Mouse (Mus musculus) thymus, adult 2 months (tissue): ENCODE results near the gene Pdk4. TPM values are rescaled to one million over a fixed set of nuclear protein-coding genes. Genes with fewer than 3 reads are reported as not detected.

Source experiments
- DNase-seq: peaks from one replicate; pipeline ENCODE4 v3.0.0; 2021
- H3K27ac ChIP-seq: fragments of 200-500 bp; 2 replicates; pipeline ENCODE4 v1.5.1; 2012; ENCODE audit warnings: low read length, control low read depth; ENCODE audit not compliant: control insufficient read depth, insufficient read depth
- H3K27me3 ChIP-seq: fragments of 200-500 bp; 2 replicates; pipeline ENCODE4 v1.6.1; 2012; ENCODE audit warnings: mild to moderate bottlenecking, low read length, moderate library complexity, mixed read lengths; ENCODE audit not compliant: control insufficient read depth, insufficient read depth
- H3K36me3 ChIP-seq: fragments of 200-500 bp; 2 replicates; pipeline ENCODE4 v1.6.1; 2012; ENCODE audit warnings: mild to moderate bottlenecking, low read length, moderate library complexity; ENCODE audit not compliant: control insufficient read depth, insufficient read depth
- H3K4me1 ChIP-seq: fragments of 200-500 bp; replicated peaks from 2 replicates; pipeline ENCODE4 v1.6.1; 2012; ENCODE audit warnings: low read length; ENCODE audit not compliant: control insufficient read depth, insufficient read depth
- H3K4me3 ChIP-seq: fragments of 200-500 bp; 2 replicates; pipeline ENCODE4 v1.5.1; 2012; ENCODE audit warnings: mild to moderate bottlenecking, low read length, control low read depth, moderate library complexity; ENCODE audit not compliant: control insufficient read depth, insufficient read depth
- CTCF ChIP-seq: fragments of 200-500 bp; IDR thresholded peaks from 2 replicates; pipeline ENCODE4 v1.5.1; 2012; ENCODE audit warnings: mild to moderate bottlenecking, control low read depth, low read length, moderate library complexity, borderline replicate concordance; ENCODE audit not compliant: control insufficient read depth, poor library complexity, insufficient read depth; ENCODE audit errors: extremely low read depth
- POLR2A ChIP-seq: fragments of 200-500 bp; IDR thresholded peaks from 2 replicates; pipeline ENCODE4 v1.6.1; 2012; ENCODE audit warnings: mild to moderate bottlenecking, low read length, control low read depth, moderate library complexity; ENCODE audit not compliant: control insufficient read depth, poor library complexity, insufficient read depth; ENCODE audit errors: extremely low read depth
- WGBS: fragments of 180-500 bp; shearing (Covaris S2); methylation state at CpG from one replicate; pipeline ENCODE4 v1.1.7; 2018; 5-methylcytosine and 5-hydroxymethylcytosine counted together
- polyA plus RNA-seq: library from polyadenylated mRNA; depleted of rRNA; stranded (reverse); fragments of >200 nt; gene quantifications from 2 replicates; pipeline ENCODE4 v1.2.3, GENCODE M21; 2012

The Pdk4 gene
- polyA plus RNA-seq, 1 experiment: 28.6 TPM

DNA sequence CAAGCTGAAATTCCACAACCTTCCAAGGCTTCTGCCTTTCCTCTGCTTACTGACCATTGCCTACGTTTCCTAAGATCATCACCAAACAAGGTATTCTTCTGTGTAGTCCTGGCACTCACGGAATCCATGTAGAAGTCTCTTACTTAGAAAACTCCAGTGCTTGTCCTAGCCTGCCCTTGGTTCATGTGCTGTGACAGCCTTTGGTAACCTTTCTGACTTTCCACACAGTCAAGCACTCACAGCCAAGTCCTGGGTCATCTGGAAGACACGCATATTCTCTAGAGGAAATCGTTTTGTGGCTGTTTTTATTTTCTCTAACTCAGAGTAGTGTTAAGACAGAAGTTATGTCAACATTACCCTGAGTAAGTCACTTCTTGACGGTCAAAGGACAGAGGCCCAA is 11.7 kb upstream of the Pdk4 start:
- DNase-seq: no peak
- 89% methylated on average over 5 of the region's 5 CpGs for WGBS
- Histone ChIP-seq H3K4me1 (no peaks in the 10 kb centered on the region), H3K4me3 (no peak overlapping the region), H3K27ac (no peak overlapping the region), H3K27me3 (no peaks in the 10 kb centered on the region), H3K36me3 (no peaks in the 10 kb centered on the region)
- TF ChIP-seq CTCF (no peak), POLR2A (no peak)

DNA sequence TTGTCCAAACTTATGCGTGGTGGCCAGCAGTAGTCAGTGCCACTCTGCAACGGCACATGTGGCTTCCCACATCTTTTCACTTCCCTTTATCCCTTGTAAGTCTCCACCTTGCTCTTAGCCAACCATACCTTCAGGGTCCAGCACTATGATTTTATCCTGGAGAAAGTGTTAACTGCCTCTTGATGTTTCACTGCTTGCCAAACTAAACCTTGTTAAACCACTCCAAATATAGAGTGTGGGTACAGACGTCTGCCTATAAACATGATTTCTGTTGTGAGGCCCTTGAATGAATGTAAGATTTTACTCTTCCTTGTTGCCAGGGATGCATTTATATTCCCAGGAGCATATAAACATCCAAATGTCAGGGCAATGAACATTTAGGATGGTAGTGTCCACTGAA is 10.2 kb upstream of the Pdk4 start:
- DNase-seq: no peak
- Histone ChIP-seq H3K27ac (no peak overlapping the region), H3K4me3 (no peak overlapping the region), H3K36me3 (no peaks in the 10 kb centered on the region), H3K4me1 (no peaks in the 10 kb centered on the region), H3K27me3 (no peaks in the 10 kb centered on the region)
- WGBS: 86% methylated on average over 3 of the region's 3 CpGs
- TF ChIP-seq CTCF (no peak), POLR2A (no peak)

DNA sequence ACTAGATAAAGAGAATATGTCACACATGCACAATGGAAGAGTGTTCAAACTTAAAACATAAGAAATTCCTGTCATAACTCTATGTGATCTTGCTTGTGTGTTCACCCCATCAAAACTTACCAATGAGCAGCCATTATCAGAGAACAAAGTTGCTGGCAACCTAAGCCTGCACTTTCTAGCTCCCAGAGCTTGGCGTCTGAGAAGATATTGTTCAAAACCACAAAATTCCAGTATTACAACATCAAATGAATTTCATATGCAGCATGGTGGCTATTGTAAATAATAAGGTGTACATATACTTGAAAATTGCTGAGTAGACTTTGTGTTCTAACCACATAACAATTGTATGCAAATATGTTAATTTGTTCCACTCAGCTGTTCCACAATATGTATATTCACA is 6.7 kb upstream of the Pdk4 start:
- TF ChIP-seq CTCF (no peak), POLR2A (no peak)
- DNase-seq: no peak
- WGBS: 92% methylated on average over 1 of the region's 1 CpGs
- Histone ChIP-seq H3K27me3 (no peaks in the 10 kb centered on the region), H3K4me1 (no peaks in the 10 kb centered on the region), H3K27ac (no peak overlapping the region), H3K4me3 (no peak overlapping the region), H3K36me3 (no peaks in the 10 kb centered on the region)

DNA sequence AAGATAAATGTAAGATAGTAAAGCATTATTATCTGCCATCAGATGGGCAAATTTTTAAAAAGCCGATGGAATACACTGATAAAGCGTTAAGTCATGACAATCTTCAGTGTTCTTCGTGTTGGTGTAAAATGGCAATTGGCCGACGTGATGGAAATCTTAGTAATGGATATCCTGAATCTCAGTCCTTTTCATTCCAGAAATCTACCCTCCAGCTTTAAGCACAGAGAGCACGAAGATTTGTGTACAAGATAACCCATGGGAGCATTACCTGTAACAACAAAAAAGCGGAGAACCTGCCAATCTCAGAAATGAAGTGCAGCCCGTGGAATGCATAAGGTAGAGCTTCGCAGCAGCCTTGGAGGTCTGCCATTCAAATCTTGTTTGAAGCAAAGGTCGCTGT is 5.4 kb upstream of the Pdk4 start:
- no peak overlapping the region for H3K4me3 ChIP-seq
- H3K27ac ChIP-seq: no peak overlapping the region
- H3K4me1 ChIP-seq: no peaks in the 10 kb centered on the region
- TF ChIP-seq POLR2A: no peak
- no peak for TF ChIP-seq CTCF
- H3K36me3 ChIP-seq: no peaks in the 10 kb centered on the region
- 94% methylated on average over 10 of the region's 10 CpGs for WGBS
- DNase-seq: no peak
- no peaks in the 10 kb centered on the region for H3K27me3 ChIP-seq

DNA sequence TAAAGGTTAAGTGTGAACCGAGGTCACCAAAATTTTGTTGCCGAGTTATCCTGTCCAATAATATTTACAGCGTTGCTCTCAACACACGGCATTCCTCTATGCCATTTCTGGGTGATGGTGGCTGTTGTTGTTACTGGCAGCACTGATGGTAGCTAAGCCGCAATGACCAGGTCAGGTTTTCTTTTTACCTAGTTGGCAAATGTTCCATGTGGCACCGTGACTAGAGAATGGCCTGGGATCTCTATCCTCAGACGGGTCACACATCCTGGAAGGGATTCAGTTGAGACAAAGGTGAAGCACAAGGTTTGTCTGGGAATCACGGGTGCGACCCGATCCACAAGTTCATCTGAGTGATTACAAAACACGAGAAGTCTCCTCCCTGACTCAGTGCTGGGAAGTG is 2.6 kb upstream of the Pdk4 start:
- TF ChIP-seq CTCF (no peak), POLR2A (no peak)
- Histone ChIP-seq H3K4me1 (no peaks in the 10 kb centered on the region), H3K27ac (no peak overlapping the region), H3K36me3 (no peaks in the 10 kb centered on the region), H3K4me3 (no peak overlapping the region), H3K27me3 (peaks cover 3% of the 10 kb centered on the region; the same call in 1 of the 2 replicates)
- DNase-seq: no peak
- WGBS: 93% methylated on average over 11 of the region's 11 CpGs

DNA sequence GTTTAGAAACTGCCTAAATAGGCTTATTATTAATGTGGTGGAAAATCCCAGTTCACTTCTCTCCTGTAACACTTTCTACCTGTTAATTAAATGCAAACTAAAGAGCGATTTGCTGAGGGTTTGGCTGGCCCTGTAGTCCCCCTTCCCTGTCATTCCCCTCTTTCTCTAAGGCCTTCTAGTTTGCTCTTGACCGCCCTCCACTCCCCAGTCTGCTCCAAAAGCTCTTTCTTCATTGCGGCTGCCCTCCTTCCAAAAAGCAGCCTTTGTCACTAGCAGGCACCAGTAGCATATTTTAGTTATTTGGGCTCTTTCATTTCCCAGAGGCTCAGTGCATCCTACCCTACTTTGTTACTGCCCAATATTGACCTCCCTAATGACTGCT is 736 bp upstream of the Pdk4 start:
- no peak for DNase-seq
- no peaks in the 10 kb centered on the region for H3K36me3 ChIP-seq
- no peak overlapping the region for H3K4me3 ChIP-seq
- WGBS: 75% methylated on average over 3 of the region's 3 CpGs
- H3K27ac ChIP-seq: no peak overlapping the region
- H3K27me3 ChIP-seq: peaks cover 3% of the 10 kb centered on the region; the same call in 1 of the 2 replicates
- TF ChIP-seq CTCF (no peak), POLR2A (no peak)
- no peaks in the 10 kb centered on the region for H3K4me1 ChIP-seq

DNA sequence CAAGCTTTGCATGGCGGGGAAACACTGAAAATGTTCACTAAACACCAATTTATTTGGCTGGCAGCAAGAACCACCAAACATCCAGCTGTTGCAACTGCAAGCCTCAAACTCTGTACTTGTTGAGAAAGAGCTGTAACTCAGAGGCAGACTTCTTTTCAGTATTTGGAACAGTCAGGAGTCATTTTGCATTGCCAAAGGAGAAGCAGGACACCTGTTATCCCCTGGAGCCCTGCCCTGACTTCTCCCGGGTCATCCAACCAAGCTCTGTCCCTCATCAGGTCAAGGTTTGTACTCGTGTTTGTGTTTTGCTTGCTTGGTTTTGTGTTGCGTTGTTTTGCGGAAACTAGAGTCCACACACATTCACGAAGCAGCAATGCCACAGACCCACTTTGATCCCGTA is 11.1 kb downstream of the Pdk4 start:
- 90% methylated on average over 7 of the region's 7 CpGs for WGBS
- no peak overlapping the region for H3K27ac ChIP-seq
- no peaks in the 10 kb centered on the region for H3K4me1 ChIP-seq
- DNase-seq: no peak
- H3K36me3 ChIP-seq: no peaks in the 10 kb centered on the region
- no peaks in the 10 kb centered on the region for H3K27me3 ChIP-seq
- no peak overlapping the region for H3K4me3 ChIP-seq
- TF ChIP-seq CTCF (no peak), POLR2A (no peak)
